In genomic region chr12:8969828-8970227, GRCm38 (mm10) we compare ENCODE assay signal across 8 mouse cellular contexts. TPM values are rescaled to one million over a fixed set of nuclear protein-coding genes. Genes with fewer than 3 reads are reported as not detected.
DNase-seq lines count a peak whose midpoint lies in the region; ATAC-seq and TF ChIP-seq lines count a peak whose summit lies in the region.
"Had no signal": no experiment of that assay in that cellular context is flagged by ENCODE, and none has a peak within 500 bp of the region (broad histone marks: within the 10 kb centered on the region; RNA-seq: fewer than 3 reads in every experiment).

No protein-coding gene starts in this region.

- H3K27me3 ChIP-seq in embryonic facial prominence, embryonic 15.5 days: no peaks in the 10 kb centered on the region

- no peak for TF ChIP-seq POLR2A in lung, adult 2 months (IDR thresholded peaks at IDR 0.05; ENCODE audit: borderline replicate concordance, extremely low read depth, low read depth, low read length)

- no peak for TF ChIP-seq CTCF in lung, adult 2 months (IDR thresholded peaks at IDR 0.05; ENCODE audit: insufficient read depth, low read length)

- no peak overlapping the region for H3K9ac ChIP-seq in embryonic facial prominence, embryonic 15.5 days

- H3K4me3 ChIP-seq in embryonic facial prominence, embryonic 15.5 days (replicated peaks): no peak overlapping the region
- no peak overlapping the region for H3K4me3 ChIP-seq in lung, adult 2 months (replicated peaks; ENCODE audit: extremely low read depth, low read depth, low read length)
- H3K4me3 ChIP-seq: erythroblast, embryonic 14.5 days had no signal

- no peak overlapping the region for H3K27ac ChIP-seq in embryonic facial prominence, embryonic 15.5 days (replicated peaks)

- H3K4me2 ChIP-seq in embryonic facial prominence, embryonic 15.5 days (replicated peaks): no peak overlapping the region

- H3K9me3 ChIP-seq in embryonic facial prominence, embryonic 15.5 days (replicated peaks): no peaks in the 10 kb centered on the region

- peak; percentile 38 for DNase-seq in adrenal gland, postnatal 10 days
- DNase-seq in heart, postnatal 36 days: peak; percentile 28 to 43
- DNase-seq in lung, adult 2 months: peak; percentile 47
- no peak for DNase-seq in testis, postnatal 14 days (ENCODE audit: low spot score)
- no peak for DNase-seq in frontal cortex, postnatal 36 days (ENCODE audit: low spot score in 2 of 2)

- 16% methylated on average over 9 of the region's 9 CpGs for WGBS in embryonic facial prominence, embryonic 15.5 days
- 10% methylated on average over 9 of the region's 9 CpGs for WGBS in lung, adult 2 months

- peak; percentile 82 for ATAC-seq in embryonic facial prominence, embryonic 15.5 days (ENCODE audit: insufficient number of reproducible peaks, low FRiP score, low TSS enrichment, low read depth)
- ATAC-seq in activated CD4-positive, CD25-positive, alpha-beta regulatory T cell, adult 4 months: no peak

- peaks cover 12% of the 10 kb centered on the region for H3K4me1 ChIP-seq in embryonic facial prominence, embryonic 15.5 days
- peaks cover 4% of the 10 kb centered on the region for H3K4me1 ChIP-seq in lung, adult 2 months (ENCODE audit: control insufficient read depth, insufficient read depth, low read length)

- no peaks in the 10 kb centered on the region for H3K36me3 ChIP-seq in embryonic facial prominence, embryonic 15.5 days

- intact Hi-C loops in heart, postnatal 36 days (cut with DNase I): no loop called here

RNA-seq across cellular contexts. Expression of gene Wdr35, which starts 3.9 kb away (rescaled TPM):
- total RNA-seq in adrenal gland, postnatal 10 days (2021): 10 to 100 TPM; 12.4 to 15.4 TPM
- 20.1 and 22.4 TPM in 2 replicates for polyA plus RNA-seq in embryonic facial prominence, embryonic 15.5 days (2015; fragmentation: Nextera tagmentation; extraction: Ambion mirVana)
- 10 to 100 TPM; 11.2 to 13.0 TPM for total RNA-seq in heart, postnatal 36 days (2021)
- 2.5 and 5.0 TPM in 2 replicates for polyA plus RNA-seq in lung, adult 2 months (2012; rRNA removed)
- polyA plus RNA-seq in activated CD4-positive, CD25-positive, alpha-beta regulatory T cell, adult 4 months (2017; shearing (Covaris generic)): 1 to 10 TPM; 3.0 to 3.4 TPM

RNA-seq across cellular contexts. Expression of gene Matn3, which starts 22.1 kb away (rescaled TPM):
- total RNA-seq in adrenal gland, postnatal 10 days (2021): under 1 TPM in 1 of 2 experiments, not detected in 1; 0.30 TPM
- 10.7 and 17.8 TPM in 2 replicates for polyA plus RNA-seq in embryonic facial prominence, embryonic 15.5 days (2015; fragmentation: Nextera tagmentation; extraction: Ambion mirVana)
- not detected for total RNA-seq in heart, postnatal 36 days (2021)
- 0.07 TPM in 1 of 2 replicates, not detected in the other for polyA plus RNA-seq in lung, adult 2 months (2012; rRNA removed)
- not detected for polyA plus RNA-seq in activated CD4-positive, CD25-positive, alpha-beta regulatory T cell, adult 4 months (2017; shearing (Covaris generic))
- polyA plus RNA-seq: erythroblast, embryonic 14.5 days had no signal

RNA-seq across cellular contexts. Expression of gene Laptm4a, which starts 48.4 kb away (rescaled TPM):
- total RNA-seq in adrenal gland, postnatal 10 days (2021): 100 to 1,000 TPM; 391 to 397 TPM
- polyA plus RNA-seq in embryonic facial prominence, embryonic 15.5 days (2015; fragmentation: Nextera tagmentation; extraction: Ambion mirVana): 449 and 462 TPM in 2 replicates
- total RNA-seq in heart, postnatal 36 days (2021): 100 to 1,000 TPM; 361 to 367 TPM
- polyA plus RNA-seq in lung, adult 2 months (2012; rRNA removed): 330 and 363 TPM in 2 replicates
- 100 to 1,000 TPM; 114 to 152 TPM for polyA plus RNA-seq in activated CD4-positive, CD25-positive, alpha-beta regulatory T cell, adult 4 months (2017; shearing (Covaris generic))

RNA-seq across cellular contexts. Expression of gene Ttc32, which starts 60.0 kb away (rescaled TPM):
- 10 to 100 TPM; 15.6 to 15.7 TPM for total RNA-seq in adrenal gland, postnatal 10 days (2021)
- 14.4 and 14.5 TPM in 2 replicates for polyA plus RNA-seq in embryonic facial prominence, embryonic 15.5 days (2015; fragmentation: Nextera tagmentation; extraction: Ambion mirVana)
- 10 to 100 TPM; 25.5 to 28.5 TPM for total RNA-seq in heart, postnatal 36 days (2021)
- 6.5 and 10.5 TPM in 2 replicates for polyA plus RNA-seq in lung, adult 2 months (2012; rRNA removed)
- 10 to 100 TPM in 1 of 2 experiments, 1 to 10 TPM in 1; 9.6 to 12.7 TPM for polyA plus RNA-seq in activated CD4-positive, CD25-positive, alpha-beta regulatory T cell, adult 4 months (2017; shearing (Covaris generic))

Comparison
In these comparisons a context has a peak if more than half of its experiments do, and no peak if none do; other contexts are left out.
1. DNase-seq: peak in adrenal gland, postnatal 10 days (single experiment), heart, postnatal 36 days (2 of 2) and lung, adult 2 months (single experiment); none in testis, postnatal 14 days (single experiment) and frontal cortex, postnatal 36 days (0 of 2).
2. RNA of gene Matn3, which starts 22.1 kb away (polyA plus RNA-seq): 10.7 to 17.8 TPM in embryonic facial prominence, embryonic 15.5 days; 0.07 TPM in lung, adult 2 months and not detected in activated CD4-positive, CD25-positive, alpha-beta regulatory T cell, adult 4 months; every median in the first group is over 10 times any median in the second.